Comparison of ENCODE assay signal across 10 mouse cellular contexts in genomic region chr9:63791275-63791674, GRCm38 (mm10). TPM values are rescaled to one million over a fixed set of nuclear protein-coding genes. Genes with fewer than 3 reads are reported as not detected.
A peak's percentile ranks its signal among the peaks of the same experiment; 100 is the strongest.
DNase-seq lines count a peak whose midpoint lies in the region; ATAC-seq and TF ChIP-seq lines count a peak whose summit lies in the region.
"Had no signal": no experiment of that assay in that cellular context is flagged by ENCODE, and none has a peak within 500 bp of the region (broad histone marks: within the 10 kb centered on the region; RNA-seq: fewer than 3 reads in every experiment).

No protein-coding gene starts in this region.

- H3K9ac ChIP-seq in forebrain, postnatal 0 days, result no peak overlapping the region

- TF ChIP-seq POLR2A in lung, adult 2 months (IDR thresholded peaks at IDR 0.05; ENCODE audit: borderline replicate concordance, extremely low read depth, low read depth, low read length), result no peak

- ATAC-seq in forebrain, postnatal 0 days, result no peak
- ATAC-seq: hindbrain, embryonic 16.5 days had no signal

- peaks cover 7% of the 10 kb centered on the region for H3K4me1 ChIP-seq in lung, adult 2 months (ENCODE audit: control insufficient read depth, insufficient read depth, low read length)
- H3K4me1 ChIP-seq in forebrain, postnatal 0 days (ENCODE audit: insufficient read depth), result 0 out of 2 replicates have a peak, but pooled peaks cover 2% of the 10 kb centered on the region

- no peaks in the 10 kb centered on the region for H3K36me3 ChIP-seq in forebrain, postnatal 0 days (ENCODE audit: insufficient read depth)
- H3K36me3 ChIP-seq: midbrain, embryonic 10.5 days had no signal

- DNase-seq in lung, adult 18-20 months, result peak; percentile 39 to 41
- no peak for DNase-seq in lung, adult 2 months
- DNase-seq in heart, adult 11 months, result peak; percentile 96
- peak; percentile 54 to 62 for DNase-seq in kidney, adult 8-10 months
- peak; percentile 54 to 77 for DNase-seq in lung, postnatal 4 days
- no peak for DNase-seq in thymus, postnatal 36 days
- no peak for DNase-seq in thymus, postnatal 0 days (ENCODE audit: low spot score)
- DNase-seq in forebrain, postnatal 0 days, result no peak

- no peak for TF ChIP-seq CTCF in lung, adult 2 months (IDR thresholded peaks at IDR 0.05; ENCODE audit: insufficient read depth, low read length)
- no peak for TF ChIP-seq CTCF in forebrain, postnatal 0 days (IDR thresholded peaks at IDR 0.05; ENCODE audit: low read depth)

- WGBS in lung, adult 2 months, result 23% methylated on average over 6 of the region's 6 CpGs
- WGBS in forebrain, postnatal 0 days, result 45% methylated on average over 6 of the region's 6 CpGs

- H3K9me3 ChIP-seq in forebrain, postnatal 0 days (ENCODE audit: low read length), result no peaks in the 10 kb centered on the region
- H3K9me3 ChIP-seq: midbrain, embryonic 10.5 days had no signal

- H3K4me2 ChIP-seq in forebrain, postnatal 0 days (ENCODE audit: low read depth), result no peak overlapping the region

- no peaks in the 10 kb centered on the region for H3K27me3 ChIP-seq in forebrain, postnatal 0 days (ENCODE audit: insufficient read depth, low read length)

- no peak overlapping the region for H3K27ac ChIP-seq in forebrain, postnatal 0 days (ENCODE audit: low read depth, low read length)
- H3K27ac ChIP-seq: midbrain, embryonic 10.5 days had no signal

- no peak overlapping the region for H3K4me3 ChIP-seq in lung, adult 2 months (replicated peaks; ENCODE audit: extremely low read depth, low read depth, low read length)
- H3K4me3 ChIP-seq in forebrain, postnatal 0 days (ENCODE audit: low read depth, low read length), result no peak overlapping the region
- H3K4me3 ChIP-seq: midbrain, embryonic 10.5 days had no signal

RNA-seq across cellular contexts. Expression of gene Smad3, which starts 33.5 kb away (rescaled TPM):
- polyA plus RNA-seq in lung, adult 2 months (2012; rRNA removed), result 34.6 and 41.0 TPM in 2 replicates
- 18.5 and 21.1 TPM in 2 replicates for polyA plus RNA-seq in thymus, postnatal 0 days (2015; fragmentation: Nextera tagmentation; extraction: Ambion mirVana)
- 16.0 and 17.6 TPM in 2 replicates for total RNA-seq in forebrain, postnatal 0 days (2014; rRNA removed)
- polyA plus RNA-seq in forebrain, postnatal 0 days (2015; fragmentation: Nextera tagmentation; extraction: Ambion mirVana), result 5.0 and 5.5 TPM in 2 replicates

Comparison
In these comparisons a context has a peak if more than half of its experiments do, and no peak if none do; other contexts are left out.
1. DNase-seq: peak in lung, adult 18-20 months (2 of 2), heart, adult 11 months (single experiment), kidney, adult 8-10 months (2 of 2) and lung, postnatal 4 days (2 of 2); none in lung, adult 2 months (single experiment), thymus, postnatal 36 days (0 of 2), thymus, postnatal 0 days (single experiment) and forebrain, postnatal 0 days (single experiment).